Mouse (Mus musculus): ENCODE data around the gene Hfe. TPM values are rescaled to one million over a fixed set of nuclear protein-coding genes. Genes with fewer than 3 reads are reported as not detected.
"Not testable (repeated sequence)": the region's sequence is repeated elsewhere in the genome, so short reads cannot be mapped to it uniquely, and the experiment has no call there.

Gene Hfe
- polyA plus RNA-seq, 1 experiment, result not detected

GRCm38 (mm10) chr13:23705751-23706356, 4.8 kb downstream of the Hfe start:
- Histone ChIP-seq H3K4me1 (ENCODE audit: control insufficient read depth, insufficient read depth, low read length) (no peaks in the 10 kb centered on the region), H3K27ac (ENCODE audit: insufficient read depth, low read depth, low read length) (no peak overlapping the region), H3K4me3 (ENCODE audit: insufficient read depth, low read depth, low read length) (no peak overlapping the region)
- TF ChIP-seq CTCF (IDR thresholded peaks at IDR 0.05; ENCODE audit: insufficient read depth, low read depth, low read length), result no peak
- no peak for TF ChIP-seq POLR2A (IDR thresholded peaks at IDR 0.05; ENCODE audit: insufficient read depth, low read depth, low read length)
- 93% methylated on average over 7 of the region's 7 CpGs for WGBS

GRCm38 (mm10) chr13:23702801-23703200, 7.9 kb downstream of the Hfe start:
- not testable (repeated sequence) for H3K4me1 ChIP-seq (ENCODE audit: control insufficient read depth, insufficient read depth, low read length); H3K27ac ChIP-seq (ENCODE audit: insufficient read depth, low read depth, low read length); H3K4me3 ChIP-seq (ENCODE audit: insufficient read depth, low read depth, low read length)
- WGBS, result 85% methylated on average over 2 of the region's 2 CpGs

- Histone ChIP-seq H3K4me3 (ENCODE audit: insufficient read depth, low read depth, low read length) (no peak overlapping the region), H3K4me1 (ENCODE audit: control insufficient read depth, insufficient read depth, low read length) (no peaks in the 10 kb centered on the region), H3K27ac (ENCODE audit: insufficient read depth, low read depth, low read length) (no peak overlapping the region)
- TF ChIP-seq CTCF (IDR thresholded peaks at IDR 0.05; ENCODE audit: insufficient read depth, low read depth, low read length), result no peak
- no peak for TF ChIP-seq POLR2A (IDR thresholded peaks at IDR 0.05; ENCODE audit: insufficient read depth, low read depth, low read length)
- 83% methylated on average over 4 of the region's 4 CpGs for WGBS
Observed at GRCm38 (mm10) chr13:23702220-23702619, 8.4 kb downstream of the Hfe start.

DNA sequence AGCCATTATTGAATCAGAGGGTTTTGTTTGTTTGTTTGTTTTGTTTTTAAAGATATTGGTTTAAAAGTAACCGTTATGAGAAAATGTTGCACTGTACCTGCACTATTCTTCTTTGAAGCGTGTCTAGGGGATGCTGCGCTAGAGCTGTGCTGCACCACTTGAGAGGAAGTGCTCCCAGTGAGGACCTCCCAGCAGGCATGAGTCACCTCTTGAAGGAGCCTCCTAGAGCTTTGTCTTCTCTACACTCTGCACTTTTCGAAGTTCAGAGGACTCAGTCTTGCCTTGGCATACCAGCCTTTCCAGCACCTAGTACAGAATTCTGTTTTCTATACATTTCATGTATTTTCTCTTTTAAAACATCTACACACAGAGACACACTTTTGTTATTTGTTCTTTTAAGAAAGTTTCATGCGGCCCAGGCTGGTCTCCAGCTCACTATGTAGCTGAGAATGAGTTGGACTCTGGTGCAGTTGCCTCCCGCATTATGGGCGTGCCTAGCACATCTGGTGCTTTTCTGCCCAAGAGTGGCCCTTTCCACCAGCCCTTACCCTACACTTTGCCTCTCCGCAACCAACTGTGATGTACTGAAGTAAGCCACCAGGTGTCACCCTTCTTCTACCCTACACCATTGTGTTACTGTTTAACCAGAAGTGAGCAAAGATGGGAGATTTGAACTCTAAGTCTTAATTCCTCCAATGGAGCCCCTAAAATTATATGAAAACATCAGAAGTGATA, 9.7 kb downstream of the Hfe start:
- 21% methylated on average over 8 of the region's 8 CpGs for WGBS
- Histone ChIP-seq H3K4me1 (ENCODE audit: control insufficient read depth, insufficient read depth, low read length) (peaks cover 3% of the 10 kb centered on the region; the same call in 1 of the 2 replicates), H3K27ac (ENCODE audit: insufficient read depth, low read depth, low read length) (no peak overlapping the region), H3K4me3 (ENCODE audit: insufficient read depth, low read depth, low read length) (no peak overlapping the region)
- no peak for TF ChIP-seq POLR2A (IDR thresholded peaks at IDR 0.05; ENCODE audit: insufficient read depth, low read depth, low read length)
- TF ChIP-seq CTCF (IDR thresholded peaks at IDR 0.05; ENCODE audit: insufficient read depth, low read depth, low read length), result no peak

- 59% methylated on average over 3 of the region's 3 CpGs for WGBS
- Histone ChIP-seq H3K4me1 (ENCODE audit: control insufficient read depth, insufficient read depth, low read length) (peaks cover 5% of the 10 kb centered on the region; the same call in 1 of the 2 replicates), H3K27ac (ENCODE audit: insufficient read depth, low read depth, low read length) (no peak overlapping the region), H3K4me3 (ENCODE audit: insufficient read depth, low read depth, low read length) (no peak overlapping the region)
- no peak for TF ChIP-seq CTCF (IDR thresholded peaks at IDR 0.05; ENCODE audit: insufficient read depth, low read depth, low read length)
Observed at GRCm38 (mm10) chr13:23699767-23700166, 10.9 kb downstream of the Hfe start.

- Histone ChIP-seq H3K4me1 (ENCODE audit: control insufficient read depth, insufficient read depth, low read length) (peaks cover 5% of the 10 kb centered on the region; the same call in 1 of the 2 replicates), H3K27ac (ENCODE audit: insufficient read depth, low read depth, low read length) (no peak overlapping the region), H3K4me3 (ENCODE audit: insufficient read depth, low read depth, low read length) (no peak overlapping the region)
- TF ChIP-seq POLR2A (IDR thresholded peaks at IDR 0.05; ENCODE audit: insufficient read depth, low read depth, low read length) (no peak), CTCF (IDR thresholded peaks at IDR 0.05; ENCODE audit: insufficient read depth, low read depth, low read length) (no peak)
- 52% methylated on average over 6 of the region's 6 CpGs for WGBS
Observed at GRCm38 (mm10) chr13:23698996-23699395, 11.7 kb downstream of the Hfe start.

DNA sequence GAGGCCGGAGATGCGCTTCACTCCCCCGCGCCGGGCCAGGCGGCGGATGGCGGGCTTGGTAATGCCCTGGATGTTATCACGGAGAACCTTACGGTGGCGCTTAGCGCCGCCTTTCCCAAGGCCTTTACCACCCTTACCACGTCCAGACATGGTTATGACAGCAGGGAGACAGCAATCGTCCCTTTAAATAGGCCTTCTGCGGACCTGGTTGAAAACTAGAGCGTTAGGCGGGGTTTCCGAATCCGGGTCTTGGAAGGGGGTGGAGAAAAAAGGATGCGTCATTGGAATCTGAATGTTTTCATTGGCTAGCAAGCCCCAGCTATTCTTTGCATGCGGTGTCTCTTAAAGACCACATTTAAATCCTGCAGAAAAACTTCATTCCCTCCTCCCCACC, 12.4 kb downstream of the Hfe start, which contains the start of gene Hist1h4c:
TSS of gene Hist1h4c (minus strand) at position 155 of the 394 bp plus-strand sequence.
- no peak for TF ChIP-seq CTCF (IDR thresholded peaks at IDR 0.05; ENCODE audit: insufficient read depth, low read depth, low read length)
- TF ChIP-seq POLR2A (IDR thresholded peaks at IDR 0.05; ENCODE audit: insufficient read depth, low read depth, low read length), result peak; percentile 99
- WGBS, result under 1% methylated on average over 22 of the region's 22 CpGs
- Histone ChIP-seq H3K27ac (ENCODE audit: insufficient read depth, low read depth, low read length) (peak within 1 kb of the TSS; percentile 47), H3K4me1 (ENCODE audit: control insufficient read depth, insufficient read depth, low read length) (peaks cover 5% of the 10 kb centered on the region; the same call in 1 of the 2 replicates), H3K4me3 (ENCODE audit: insufficient read depth, low read depth, low read length) (peak within 1 kb of the TSS; percentile 73)

- Histone ChIP-seq H3K4me3 (ENCODE audit: insufficient read depth, low read depth, low read length) (peak overlapping the region; percentile 73), H3K27ac (ENCODE audit: insufficient read depth, low read depth, low read length) (peak overlapping the region; percentile 47), H3K4me1 (ENCODE audit: control insufficient read depth, insufficient read depth, low read length) (peaks cover 5% of the 10 kb centered on the region; the same call in 1 of the 2 replicates)
- WGBS, result under 1% methylated on average over 30 of the region's 32 CpGs
- no peak for TF ChIP-seq CTCF (IDR thresholded peaks at IDR 0.05; ENCODE audit: insufficient read depth, low read depth, low read length)
- no peak for TF ChIP-seq POLR2A (IDR thresholded peaks at IDR 0.05; ENCODE audit: insufficient read depth, low read depth, low read length)
Observed at GRCm38 (mm10) chr13:23697491-23698299, 13.0 kb downstream of the Hfe start.

DNA sequence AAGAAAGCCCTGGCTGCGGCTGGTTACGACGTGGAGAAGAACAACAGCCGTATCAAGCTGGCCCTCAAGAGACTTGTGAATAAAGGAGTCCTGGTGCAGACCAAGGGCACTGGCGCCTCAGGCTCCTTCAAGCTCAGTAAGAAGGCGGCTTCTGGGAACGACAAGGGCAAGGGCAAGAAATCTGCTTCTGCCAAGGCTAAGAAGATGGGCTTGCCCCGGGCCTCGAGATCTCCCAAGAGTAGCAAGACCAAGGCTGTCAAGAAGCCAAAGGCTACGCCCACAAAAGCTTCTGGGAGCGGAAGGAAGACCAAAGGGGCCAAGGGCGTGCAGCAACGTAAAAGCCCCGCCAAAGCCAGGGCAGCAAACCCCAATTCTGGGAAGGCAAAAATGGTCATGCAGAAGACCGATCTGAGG, 14.6 kb downstream of the Hfe start:
- Histone ChIP-seq H3K4me1 (ENCODE audit: control insufficient read depth, insufficient read depth, low read length) (peaks cover 5% of the 10 kb centered on the region; the same call in 1 of the 2 replicates), H3K27ac (ENCODE audit: insufficient read depth, low read depth, low read length) (no peak overlapping the region), H3K4me3 (ENCODE audit: insufficient read depth, low read depth, low read length) (no peak overlapping the region)
- 70% methylated on average over 15 of the region's 15 CpGs for WGBS
- TF ChIP-seq POLR2A (IDR thresholded peaks at IDR 0.05; ENCODE audit: insufficient read depth, low read depth, low read length) (no peak), CTCF (IDR thresholded peaks at IDR 0.05; ENCODE audit: insufficient read depth, low read depth, low read length) (no peak)

All from olfactory bulb, adult 2 months (tissue).